Mouse (Mus musculus) megakaryocyte, embryonic 14.5 days (primary cell): ENCODE results near the gene Map1s.

Source experiments
- FLI1 ChIP-seq: IDR thresholded peaks from 2 replicates; pipeline ENCODE4 v1.6.1; 2012; ENCODE audit warnings: low read length, inconsistent platforms, mixed read lengths
- GATA1 ChIP-seq: IDR thresholded peaks from 3 replicates; pipeline ENCODE4 v1.6.1; 2012; ENCODE audit warnings: mixed read lengths, low read length, inconsistent platforms, borderline replicate concordance

DNA sequence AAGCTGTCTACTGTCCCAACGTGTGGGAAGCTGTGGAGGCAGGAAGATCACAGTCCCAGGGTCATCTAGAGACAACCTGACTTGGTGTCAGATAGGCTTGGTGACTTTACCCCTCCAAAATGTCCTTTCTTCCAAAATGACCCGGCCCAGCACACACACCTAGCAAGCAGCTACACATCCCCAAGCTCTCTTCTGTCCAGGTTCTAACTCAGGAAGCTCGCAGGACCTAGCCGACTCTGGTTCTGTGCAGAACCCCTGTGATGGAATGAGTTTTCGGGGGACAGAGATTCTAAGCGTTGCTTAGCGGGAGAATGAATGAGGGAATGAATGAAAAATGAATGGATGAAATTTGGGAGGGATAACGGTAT is 285 bp upstream of the Map1s start:
- TF ChIP-seq GATA1 (no peak), FLI1 (no peak)
